Mouse (Mus musculus): ENCODE results near the gene Max. TPM values are rescaled to one million over a fixed set of nuclear protein-coding genes. Genes with fewer than 3 reads are reported as not detected.

The Max gene
- 8.9 and 10.1 TPM in 2 replicates for polyA plus RNA-seq (2012; rRNA removed)

GRCm38 (mm10) chr12:76961932-76962891 is at the start of gene Max:
Gene Max, minus strand, starts transcription at chr12:76962201.

Other genes starting within 250 kb of the Max start
- 11.5 and 13.2 TPM in 2 replicates for gene Churc1, start 196.7 kb downstream of the Max start, polyA plus RNA-seq (2012; rRNA removed)
- gene Fntb, start 196.6 kb downstream of the Max start, polyA plus RNA-seq (2012; rRNA removed), result 15.7 and 16.6 TPM in 2 replicates
- 313 and 370 TPM in 2 replicates for gene Gpx2, start 166.6 kb downstream of the Max start, polyA plus RNA-seq (2012; rRNA removed)
- 9.9 and 11.6 TPM in 2 replicates for gene Rab15, start 139.3 kb downstream of the Max start, polyA plus RNA-seq (2012; rRNA removed)